Mouse (Mus musculus) heart, adult 8-10 months (tissue): Measurements from ENCODE around the gene Mroh2a. TPM values are rescaled to one million over a fixed set of nuclear protein-coding genes. Genes with fewer than 3 reads are reported as not detected.
"Not testable (repeated sequence)": the region's sequence is repeated elsewhere in the genome, so short reads cannot be mapped to it uniquely, and the experiment has no call there.

Source experiments
- DNase-seq: peaks from one replicate; pipeline ENCODE4 v3.0.0; 2022; ENCODE audit warnings: low spot score
- total RNA-seq, 4 experiments: library from RNA; stranded (reverse); gene quantifications; 2 replicates each; pipeline ENCODE4 v1.2.4; 2022

Gene Mroh2a
- total RNA-seq, 4 experiments from 2014 or later: 0.35 TPM; not detected in 3

GRCm38 (mm10) chr1:88218591-88218990, 8.2 kb upstream of the Mroh2a start:
- DNase-seq: no peak

GRCm38 (mm10) chr1:88219054-88219453, 7.7 kb upstream of the Mroh2a start:
- peak; percentile 11 for DNase-seq

DNA sequence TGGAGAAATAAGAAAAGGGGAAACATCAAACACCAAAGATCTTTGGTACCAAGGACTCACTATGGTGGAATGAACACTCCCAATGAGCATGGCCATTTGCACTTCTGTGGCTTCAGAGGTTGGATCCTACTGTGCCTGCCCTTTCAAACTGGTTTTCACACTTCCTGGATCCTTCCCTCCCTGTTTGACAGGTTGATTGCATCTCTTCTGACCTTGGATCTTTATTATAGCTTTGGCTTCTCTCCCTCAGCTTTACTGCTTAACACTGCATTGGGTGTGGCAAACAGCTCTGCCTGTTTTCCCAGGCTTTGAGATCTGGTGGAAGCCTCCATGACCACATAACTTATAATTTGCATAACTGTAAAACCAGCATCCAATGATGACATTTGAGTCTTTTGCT, 6.5 kb upstream of the Mroh2a start:
- peak; percentile 11 for DNase-seq

DNA sequence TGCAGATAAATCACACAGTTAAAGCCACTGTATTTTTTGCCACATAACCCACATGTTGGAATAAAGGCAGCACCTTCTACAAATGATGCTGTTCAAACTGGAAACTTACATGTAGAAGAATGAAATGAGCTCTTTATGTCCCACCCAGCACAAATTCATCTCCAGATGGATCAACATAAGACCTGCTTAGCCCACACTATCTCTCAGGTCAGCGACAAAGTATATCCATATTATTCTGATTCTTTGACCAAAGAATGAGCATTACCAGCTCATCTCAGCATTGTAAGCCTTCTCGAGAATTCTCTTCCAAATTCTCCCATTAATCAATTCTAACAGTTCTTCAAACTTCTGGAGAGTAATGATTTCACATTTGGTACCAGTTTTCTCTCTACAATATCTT, 4.6 kb upstream of the Mroh2a start:
- DNase-seq: no peak

DNA sequence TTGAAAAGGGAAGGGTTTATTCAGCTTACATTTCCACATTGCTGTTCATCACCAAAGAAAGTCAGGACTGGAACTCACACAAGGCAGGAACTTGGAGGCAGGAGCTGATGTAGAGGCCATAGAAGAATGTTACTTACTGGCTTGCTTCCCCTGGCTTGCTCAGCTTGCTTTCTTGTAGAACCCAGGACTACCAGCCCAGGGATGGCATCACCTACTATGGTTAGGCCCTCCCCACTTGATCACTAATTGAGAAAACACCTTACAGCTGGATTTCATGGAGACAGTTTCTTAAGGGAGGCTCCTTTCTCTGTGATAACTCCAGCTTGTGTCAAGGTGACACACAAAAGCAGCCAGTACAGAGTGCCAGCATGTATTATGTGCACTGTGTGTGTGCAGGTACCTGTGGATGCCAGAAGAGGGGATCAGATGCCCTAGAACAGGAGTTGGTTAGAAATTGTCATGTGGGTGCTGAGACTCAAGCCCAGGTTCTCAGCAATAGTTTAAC, 3.7 kb upstream of the Mroh2a start:
- peak; percentile 6 for DNase-seq

DNA sequence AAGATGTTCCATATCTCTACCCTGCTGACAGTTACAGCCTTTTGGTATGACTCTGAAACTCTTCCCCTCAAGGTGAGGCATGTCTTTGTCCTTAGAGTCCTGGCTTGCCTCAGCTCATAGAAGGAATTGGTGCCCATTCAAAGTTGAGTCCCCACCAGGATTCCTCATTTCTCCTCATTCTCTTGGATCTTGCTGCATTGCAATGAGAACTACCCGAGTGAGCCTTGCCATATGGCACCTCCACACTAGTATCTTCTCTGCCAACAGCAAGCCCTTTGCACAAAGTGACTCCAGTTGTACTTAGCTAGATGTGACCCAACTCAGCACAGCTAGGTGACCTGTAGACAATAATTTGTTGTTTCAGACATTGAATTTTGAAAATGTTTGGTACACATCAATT, 3.2 kb upstream of the Mroh2a start:
- peak; percentile 13 for DNase-seq

GRCm38 (mm10) chr1:88224029-88224776, 2.6 kb upstream of the Mroh2a start:
- DNase-seq: peak; percentile 27

GRCm38 (mm10) chr1:88225301-88225700, 1.5 kb upstream of the Mroh2a start:
- not testable (repeated sequence) for DNase-seq

DNA sequence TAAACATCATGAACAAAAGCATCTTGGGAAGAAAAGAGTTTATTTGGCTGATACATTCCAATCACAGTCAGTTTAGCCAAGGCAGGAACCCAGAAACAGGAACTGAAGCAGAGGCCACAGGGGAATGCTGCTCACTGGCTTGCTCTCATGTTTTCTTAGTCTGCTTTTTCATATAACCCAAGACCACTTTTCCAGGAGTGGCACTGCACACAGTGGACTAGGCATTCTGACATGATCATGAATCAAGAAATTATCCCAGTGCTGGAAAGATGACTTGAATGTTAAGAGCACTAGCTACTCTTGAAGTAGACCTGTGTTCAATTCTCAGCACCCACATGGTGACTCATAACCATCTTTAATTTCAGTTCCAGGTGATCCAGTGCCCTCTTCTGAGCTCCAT, 1.0 kb upstream of the Mroh2a start:
- DNase-seq: no peak

DNA sequence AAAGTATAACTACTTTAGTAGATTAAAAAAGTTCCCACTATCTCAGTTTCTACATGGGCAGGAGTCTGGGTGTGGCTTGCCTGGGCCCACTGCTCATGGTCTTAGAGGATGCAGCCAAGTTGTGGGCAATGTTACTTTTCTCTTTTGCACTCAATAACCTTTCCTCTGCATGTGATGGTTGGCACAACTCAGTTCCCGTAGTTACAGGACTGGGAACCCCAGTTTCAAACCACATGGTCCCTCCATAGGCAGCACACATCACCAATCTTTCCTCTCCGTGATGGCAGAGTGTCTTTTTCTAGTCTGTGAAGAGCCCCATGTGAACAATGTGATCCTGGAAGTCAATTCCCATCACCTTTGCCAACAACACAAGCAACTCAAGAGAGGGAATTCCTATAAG, 696 bp downstream of the Mroh2a start:
- no peak for DNase-seq

- no peak for DNase-seq
These were observed 1.3 kb downstream of the Mroh2a start for GRCm38 (mm10) chr1:88228121-88228520.

GRCm38 (mm10) chr1:88229566-88229965, 2.8 kb downstream of the Mroh2a start:
- DNase-seq: no peak

- DNase-seq: no peak
These were observed 3.2 kb downstream of the Mroh2a start for GRCm38 (mm10) chr1:88229986-88230385.

- no peak for DNase-seq
These were observed 3.6 kb downstream of the Mroh2a start for GRCm38 (mm10) chr1:88230421-88230820.

GRCm38 (mm10) chr1:88230981-88231802, 4.4 kb downstream of the Mroh2a start:
- DNase-seq: no peak

DNA sequence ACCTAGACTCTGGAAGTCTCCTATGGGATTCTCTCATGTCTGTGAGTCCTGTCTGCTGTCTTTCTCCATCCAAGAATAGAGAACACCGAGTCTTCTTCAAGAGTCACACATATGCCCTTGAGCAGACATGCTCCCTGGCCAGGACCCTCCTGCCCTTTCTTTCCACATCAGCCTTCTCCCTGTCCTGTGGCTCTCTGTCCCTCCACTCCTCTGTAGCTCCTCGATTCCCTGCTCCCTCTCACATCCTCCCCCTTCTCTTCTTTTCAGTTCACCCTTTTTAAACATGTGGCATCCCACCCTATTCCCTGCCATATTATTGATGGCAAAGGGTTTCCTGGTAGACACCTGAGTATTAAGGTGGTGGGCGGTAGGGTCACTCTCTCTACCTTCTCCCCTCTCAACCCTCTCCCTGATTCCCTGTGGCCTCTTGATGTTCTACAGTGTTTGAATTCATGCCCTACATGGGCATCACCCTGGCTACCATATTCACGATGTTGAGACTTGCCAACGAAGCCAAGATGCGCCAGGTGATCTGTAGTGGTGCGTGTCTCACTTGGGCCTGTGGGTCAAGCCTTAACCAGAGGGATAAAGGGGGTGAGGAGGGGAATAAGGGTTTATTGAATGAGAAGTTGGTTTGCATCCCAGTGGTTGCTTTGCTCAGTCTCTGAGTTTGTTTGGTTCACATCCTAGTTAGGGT, 5.2 kb downstream of the Mroh2a start:
- DNase-seq: no peak

- no peak for DNase-seq
These were observed 6.0 kb downstream of the Mroh2a start for GRCm38 (mm10) chr1:88232664-88233380.

DNA sequence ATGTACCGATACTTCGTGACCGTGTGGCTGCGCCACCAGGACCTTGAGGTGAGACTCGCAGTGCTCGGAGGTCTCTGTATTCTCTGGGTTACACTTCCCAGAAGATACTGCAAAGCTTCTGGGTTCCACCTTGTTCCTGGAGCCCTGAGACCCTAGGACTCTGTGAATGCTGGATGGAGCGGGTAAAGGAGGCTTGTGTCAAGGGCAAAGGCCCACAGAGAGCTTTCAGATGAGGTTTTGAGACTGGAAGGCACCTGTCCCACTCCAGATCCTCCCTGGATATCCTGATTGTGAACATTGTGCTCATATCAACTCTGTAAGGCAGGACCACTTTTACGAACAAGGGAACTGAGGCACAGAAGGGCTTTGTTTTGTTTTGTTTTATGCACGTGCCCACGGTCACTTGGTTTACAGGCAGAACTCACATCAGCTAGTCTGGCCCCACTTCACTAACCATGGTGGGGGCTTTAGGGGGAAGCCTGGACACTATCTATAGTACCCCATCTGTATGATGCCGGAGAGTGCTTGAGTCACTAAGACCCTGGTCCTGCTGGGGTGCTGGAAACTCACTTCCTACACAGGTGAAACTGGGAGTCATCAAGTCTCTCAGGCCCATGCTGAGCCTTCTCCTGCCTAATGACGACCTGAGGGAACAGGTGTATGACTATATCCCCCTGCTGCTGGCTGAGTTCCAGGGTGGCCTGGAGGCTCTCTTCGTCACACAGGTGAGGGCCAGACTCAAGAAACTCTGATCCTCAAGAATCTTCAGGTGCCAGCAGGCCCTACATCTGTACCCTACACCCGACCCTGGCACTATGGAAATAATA, 6.8 kb downstream of the Mroh2a start:
- no peak for DNase-seq

GRCm38 (mm10) chr1:88234248-88234610, 7.4 kb downstream of the Mroh2a start:
- no peak for DNase-seq

GRCm38 (mm10) chr1:88234646-88235045, 7.9 kb downstream of the Mroh2a start:
- DNase-seq: no peak
